Mouse (Mus musculus) embryonic facial prominence, embryonic 12.5 days (tissue): ENCODE measurements around the gene Mtmr11. TPM values are rescaled to one million over a fixed set of nuclear protein-coding genes. Genes with fewer than 3 reads are reported as not detected.
A peak's percentile ranks its signal among the peaks of the same experiment; 100 is the strongest.

Experiments
- ATAC-seq: fragments of 200-750 bp; cut with Nextera tagmentation; 2 replicates; pipeline ENCODE4 v1.8.0; 2017; ENCODE audit not compliant: insufficient number of reproducible peaks, insufficient read depth, low FRiP score, low TSS enrichment
- H3K27ac ChIP-seq: fragments of 300-500 bp; sonication (generic); 2 replicates; pipeline ENCODE4 v1.5.1; 2016; ENCODE audit warnings: mild to moderate bottlenecking
- H3K27me3 ChIP-seq: fragments of 300-500 bp; sonication (generic); 2 replicates; pipeline ENCODE4 v1.6.1; 2016; ENCODE audit warnings: mild to moderate bottlenecking, moderate library complexity
- H3K36me3 ChIP-seq: fragments of 300-500 bp; sonication (generic); 2 replicates; pipeline ENCODE4 v1.6.1; 2016; ENCODE audit warnings: mild to moderate bottlenecking
- H3K4me1 ChIP-seq: fragments of 300-500 bp; sonication (generic); 2 replicates; pipeline ENCODE4 v1.6.1; 2016
- H3K4me2 ChIP-seq: fragments of 300-500 bp; sonication (generic); replicated peaks from 2 replicates; pipeline ENCODE4 v1.6.1; 2016; ENCODE audit warnings: mild to moderate bottlenecking, moderate library complexity
- H3K4me3 ChIP-seq: fragments of 300-500 bp; sonication (generic); 2 replicates; pipeline ENCODE4 v1.5.1; 2016; ENCODE audit warnings: mild to moderate bottlenecking
- H3K9ac ChIP-seq: fragments of 300-500 bp; sonication (generic); 2 replicates; pipeline ENCODE4 v1.6.1; 2016; ENCODE audit warnings: mild to moderate bottlenecking, moderate library complexity
- H3K9me3 ChIP-seq: fragments of 300-500 bp; sonication (generic); 2 replicates; pipeline ENCODE4 v1.6.1; 2016; ENCODE audit warnings: mild to moderate bottlenecking, moderate library complexity
- WGBS: fragments of 180-500 bp; shearing (Covaris S2); methylation state at CpG from one replicate; pipeline ENCODE4 v1.1.7; 2016; 5-methylcytosine and 5-hydroxymethylcytosine counted together
- polyA plus RNA-seq: library from polyadenylated mRNA; unstranded; fragments of >200 nt; fragmentation: Nextera tagmentation; extraction: Ambion mirVana; gene quantifications from 2 replicates; pipeline ENCODE4 v1.2.1, GENCODE M21; 2016

Mtmr11 gene
- polyA plus RNA-seq, 1 experiment from 2014 or later: 39.5 TPM

DNA sequence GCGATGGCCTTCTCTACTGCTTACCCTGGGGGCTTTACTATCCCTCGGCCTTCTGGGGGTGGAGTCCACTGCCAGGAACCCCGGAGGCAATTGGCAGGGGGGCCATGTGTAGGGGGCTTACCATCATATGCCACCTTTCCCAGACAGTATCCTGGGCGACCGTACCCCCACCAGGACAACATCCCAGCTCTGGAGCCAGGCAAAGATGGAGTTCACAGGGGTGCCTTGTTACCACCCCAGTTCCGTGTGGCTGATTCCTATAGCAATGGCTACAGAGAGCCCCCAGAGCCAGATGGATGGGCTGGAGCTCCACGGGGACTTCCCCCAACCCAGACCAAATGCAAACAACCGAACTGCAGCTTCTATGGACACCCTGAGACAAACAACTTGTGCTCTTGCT, 6.3 kb upstream of the Mtmr11 start:
- WGBS: 80% methylated on average over 8 of the region's 8 CpGs
- no peak for ATAC-seq
- H3K27ac ChIP-seq: no peak overlapping the region

DNA sequence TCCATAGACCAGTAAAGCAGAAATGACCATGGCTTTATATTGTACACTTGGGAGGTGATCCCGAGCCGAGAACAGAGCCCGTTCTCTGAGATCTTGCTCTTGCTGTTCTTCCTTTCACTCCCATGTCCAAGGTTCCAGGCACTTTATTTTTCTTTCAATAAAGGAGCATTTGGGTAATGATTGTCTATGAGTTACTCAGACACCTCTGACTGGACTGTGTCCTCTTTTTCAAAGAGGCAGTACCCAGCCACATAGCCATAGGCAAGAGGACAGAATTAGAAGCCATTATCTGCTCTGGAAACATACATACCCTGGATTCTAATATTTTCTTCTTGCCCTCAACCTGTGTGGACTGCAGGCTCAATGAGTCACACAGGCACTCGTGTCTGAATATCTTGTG, 2.0 kb upstream of the Mtmr11 start:
- H3K4me3 ChIP-seq: no peak overlapping the region
- no peak for ATAC-seq
- H3K27ac ChIP-seq: peak overlapping the region; percentile 86; the same call in 1 of the 2 replicates
- no peaks in the 10 kb centered on the region for H3K9me3 ChIP-seq
- H3K36me3 ChIP-seq: peaks cover 14% of the 10 kb centered on the region
- WGBS: 83% methylated on average over 4 of the region's 4 CpGs
- peaks cover 19% of the 10 kb centered on the region for H3K4me1 ChIP-seq
- no peak overlapping the region for H3K9ac ChIP-seq
- no peak overlapping the region for H3K4me2 ChIP-seq
- H3K27me3 ChIP-seq: no peaks in the 10 kb centered on the region

More for the DNA sequence above, 6.3 kb upstream of the Mtmr11 start:
- Histone ChIP-seq H3K9me3 (no peaks in the 10 kb centered on the region), H3K36me3 (peaks cover 56% of the 10 kb centered on the region), H3K4me1 (peaks cover 8% of the 10 kb centered on the region), H3K4me2 (no peak overlapping the region), H3K27me3 (no peaks in the 10 kb centered on the region), H3K4me3 (no peak overlapping the region), H3K9ac (no peak overlapping the region)

DNA sequence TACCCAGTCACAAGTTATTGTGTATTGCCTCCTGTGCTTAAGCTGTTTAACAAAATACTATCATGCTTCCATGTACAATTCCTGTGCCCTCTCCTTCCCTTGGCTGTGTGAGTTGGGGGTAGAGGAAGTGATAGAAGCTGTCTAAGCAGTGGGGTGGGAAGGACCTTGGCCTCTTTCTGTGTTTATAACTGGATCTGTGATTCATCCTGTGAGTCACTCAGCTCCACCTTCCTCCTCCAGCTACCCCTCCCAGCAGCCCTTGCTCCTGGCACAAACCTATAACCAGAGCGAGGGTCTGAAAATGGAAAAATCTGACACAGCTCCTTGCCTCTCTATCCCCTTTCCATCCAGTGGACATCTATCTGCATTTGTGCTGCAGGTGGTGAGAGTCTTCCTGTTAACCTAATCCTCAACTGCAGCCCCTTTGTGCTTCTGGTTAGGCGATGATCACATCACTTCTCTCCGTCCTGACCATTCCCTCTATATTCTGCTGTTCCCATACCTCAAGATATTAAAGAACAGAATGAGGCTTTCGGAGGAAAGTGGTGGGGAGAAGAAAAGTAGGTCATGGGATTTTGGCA, 1.5 kb upstream of the Mtmr11 start:
- 57% methylated on average over 4 of the region's 4 CpGs for WGBS
- ATAC-seq: no peak
- H3K4me1 ChIP-seq: peaks cover 19% of the 10 kb centered on the region
- no peaks in the 10 kb centered on the region for H3K27me3 ChIP-seq
- H3K4me2 ChIP-seq: peak overlapping the region; percentile 88
- no peak overlapping the region for H3K9ac ChIP-seq
- H3K9me3 ChIP-seq: no peaks in the 10 kb centered on the region
- peaks cover 12% of the 10 kb centered on the region for H3K36me3 ChIP-seq
- peak overlapping the region; percentile 86 for H3K27ac ChIP-seq
- peak overlapping the region; percentile 49 for H3K4me3 ChIP-seq

DNA sequence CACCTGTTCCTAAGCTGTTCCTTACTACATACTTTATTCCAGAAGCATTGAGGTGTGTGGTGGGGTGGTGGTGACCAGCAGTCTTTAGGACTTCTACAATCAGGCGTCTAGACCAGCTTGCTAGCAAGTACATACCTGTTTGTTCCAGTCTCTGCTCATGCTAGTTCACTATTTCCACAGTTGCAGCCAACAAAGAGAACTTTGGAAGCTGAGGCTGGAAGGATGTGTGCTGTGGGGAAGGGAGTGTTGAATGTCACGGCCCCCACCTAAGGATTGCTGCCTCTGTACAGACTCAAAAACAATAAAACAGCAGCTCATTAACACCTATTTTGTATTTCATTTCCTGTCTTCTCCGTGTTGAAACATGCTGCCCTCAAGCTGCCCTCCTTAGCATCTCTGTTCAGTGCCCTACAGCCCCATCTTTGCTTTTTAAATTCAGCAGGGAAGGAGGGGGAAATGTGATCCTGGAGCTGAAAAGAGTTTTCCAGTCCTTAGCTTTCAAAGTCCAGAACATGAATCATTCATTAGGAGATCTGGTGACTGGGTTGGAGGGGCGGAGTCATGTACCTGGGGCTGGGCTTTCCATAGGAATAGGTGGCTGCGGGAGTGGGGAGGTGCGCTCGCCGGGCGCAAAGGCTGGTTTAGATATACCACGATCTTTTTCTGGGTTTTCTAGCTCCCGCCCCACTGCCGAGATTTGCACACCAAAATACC, 844 bp upstream of the Mtmr11 start:
- Histone ChIP-seq H3K36me3 (peaks cover 5% of the 10 kb centered on the region; the same call in 1 of the 2 replicates), H3K4me3 (peak overlapping the region; percentile 49), H3K27ac (peak overlapping the region; percentile 86), H3K4me2 (peak overlapping the region; percentile 88), H3K9me3 (no peaks in the 10 kb centered on the region), H3K9ac (peak overlapping the region; percentile 49), H3K4me1 (peaks cover 19% of the 10 kb centered on the region), H3K27me3 (no peaks in the 10 kb centered on the region)
- ATAC-seq: peak; percentile 65; the same call in 1 of the 2 replicates
- 2% methylated on average over 12 of the region's 12 CpGs for WGBS

DNA sequence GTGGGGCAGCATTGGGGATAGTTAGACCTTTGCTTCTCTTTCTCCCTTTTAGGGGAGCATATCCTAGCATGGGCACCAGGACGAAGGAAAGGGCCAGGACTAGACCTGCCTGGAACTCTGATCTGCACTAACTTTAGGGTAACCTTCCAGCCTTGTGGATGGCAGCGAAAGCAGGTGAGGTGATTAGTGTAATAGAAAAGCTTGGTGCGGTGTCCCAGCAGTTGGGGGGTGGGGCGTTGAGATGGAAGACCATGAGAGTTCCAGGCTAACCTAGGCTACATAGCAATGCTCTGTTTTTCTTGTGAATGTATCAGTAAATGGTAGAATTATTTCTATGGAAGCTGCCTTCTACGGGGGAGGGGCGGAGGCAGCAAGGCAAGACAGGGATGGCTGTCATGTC, 1.2 kb downstream of the Mtmr11 start:
- Histone ChIP-seq H3K4me2 (peak overlapping the region; percentile 88), H3K4me1 (peaks cover 19% of the 10 kb centered on the region), H3K9ac (peak overlapping the region; percentile 49; the same call in 1 of the 2 replicates), H3K9me3 (no peaks in the 10 kb centered on the region), H3K36me3 (peaks cover 6% of the 10 kb centered on the region; the same call in 1 of the 2 replicates), H3K27me3 (no peaks in the 10 kb centered on the region), H3K27ac (peak overlapping the region; percentile 14; the same call in 1 of the 2 replicates), H3K4me3 (peak overlapping the region; percentile 49; the same call in 1 of the 2 replicates)
- WGBS: 89% methylated on average over 6 of the region's 6 CpGs
- no peak for ATAC-seq

DNA sequence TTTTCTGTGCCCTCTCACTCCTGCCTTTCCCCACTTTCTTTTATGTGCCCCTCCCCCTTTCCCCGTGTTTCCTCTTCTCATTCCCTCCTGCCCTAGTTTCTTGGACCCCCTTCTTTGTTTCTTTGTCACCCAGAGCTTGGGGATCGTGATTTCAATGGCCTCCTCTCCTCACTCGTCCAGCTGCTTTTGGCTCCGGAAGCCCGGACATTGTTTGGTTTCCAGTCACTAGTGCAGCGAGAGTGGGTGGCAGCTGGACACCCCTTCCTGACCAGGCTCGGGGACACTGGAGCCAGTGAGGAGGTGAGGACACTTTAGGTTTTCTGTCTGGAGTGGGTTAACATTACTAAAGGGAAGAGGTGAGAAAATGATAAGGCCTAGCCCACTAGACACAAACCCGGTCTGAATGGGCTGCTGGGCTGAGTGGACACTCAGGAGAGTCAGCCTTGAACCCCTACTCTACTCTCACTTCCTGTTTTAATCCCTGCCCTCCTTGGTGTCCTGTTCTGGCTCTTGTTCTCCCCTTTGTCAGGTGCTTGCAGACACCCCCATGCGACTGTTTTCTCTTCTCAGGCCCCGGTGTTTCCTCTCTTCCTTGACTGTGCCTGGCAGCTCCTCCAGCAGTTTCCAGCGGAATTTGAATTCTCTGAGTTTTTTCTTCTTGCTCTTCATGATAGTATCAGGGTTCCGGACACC, 6.8 kb downstream of the Mtmr11 start:
- H3K27ac ChIP-seq: 0 out of 2 replicates have a peak overlapping the region, but pooled peaks have one; percentile 17
- H3K36me3 ChIP-seq: peaks cover 16% of the 10 kb centered on the region
- no peak overlapping the region for H3K9ac ChIP-seq
- no peak overlapping the region for H3K4me2 ChIP-seq
- H3K4me3 ChIP-seq: no peak overlapping the region
- H3K9me3 ChIP-seq: no peaks in the 10 kb centered on the region
- peaks cover 15% of the 10 kb centered on the region for H3K4me1 ChIP-seq
- 73% methylated on average over 12 of the region's 12 CpGs for WGBS
- H3K27me3 ChIP-seq: no peaks in the 10 kb centered on the region
- no peak for ATAC-seq

DNA sequence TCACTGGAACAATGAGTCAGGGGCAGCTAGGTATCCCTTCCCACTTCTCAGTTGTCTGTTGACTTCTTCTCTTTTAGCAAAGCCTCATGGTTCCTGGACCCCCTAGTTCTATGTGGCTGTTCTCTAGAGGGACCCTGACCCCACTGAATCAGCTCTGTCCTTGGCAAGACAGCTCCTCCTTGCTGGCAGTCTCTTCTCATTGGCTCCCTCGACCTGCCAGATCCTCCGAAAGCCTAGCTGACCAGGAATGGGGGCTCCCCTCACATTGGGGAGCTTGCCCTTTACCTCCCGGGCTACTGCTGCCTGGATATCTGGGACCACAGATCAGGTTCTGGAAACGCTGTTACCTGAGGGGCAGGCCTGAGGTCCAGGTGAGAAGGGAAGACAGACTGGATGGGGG, 8.5 kb downstream of the Mtmr11 start:
- 84% methylated on average over 4 of the region's 4 CpGs for WGBS
- H3K27ac ChIP-seq: no peak overlapping the region
- peaks cover 29% of the 10 kb centered on the region for H3K36me3 ChIP-seq
- no peaks in the 10 kb centered on the region for H3K9me3 ChIP-seq
- H3K4me2 ChIP-seq: no peak overlapping the region
- peak overlapping the region; percentile 38; the same call in 1 of the 2 replicates for H3K9ac ChIP-seq
- H3K4me3 ChIP-seq: no peak overlapping the region
- no peak for ATAC-seq
- no peaks in the 10 kb centered on the region for H3K27me3 ChIP-seq
- H3K4me1 ChIP-seq: peaks cover 25% of the 10 kb centered on the region

DNA sequence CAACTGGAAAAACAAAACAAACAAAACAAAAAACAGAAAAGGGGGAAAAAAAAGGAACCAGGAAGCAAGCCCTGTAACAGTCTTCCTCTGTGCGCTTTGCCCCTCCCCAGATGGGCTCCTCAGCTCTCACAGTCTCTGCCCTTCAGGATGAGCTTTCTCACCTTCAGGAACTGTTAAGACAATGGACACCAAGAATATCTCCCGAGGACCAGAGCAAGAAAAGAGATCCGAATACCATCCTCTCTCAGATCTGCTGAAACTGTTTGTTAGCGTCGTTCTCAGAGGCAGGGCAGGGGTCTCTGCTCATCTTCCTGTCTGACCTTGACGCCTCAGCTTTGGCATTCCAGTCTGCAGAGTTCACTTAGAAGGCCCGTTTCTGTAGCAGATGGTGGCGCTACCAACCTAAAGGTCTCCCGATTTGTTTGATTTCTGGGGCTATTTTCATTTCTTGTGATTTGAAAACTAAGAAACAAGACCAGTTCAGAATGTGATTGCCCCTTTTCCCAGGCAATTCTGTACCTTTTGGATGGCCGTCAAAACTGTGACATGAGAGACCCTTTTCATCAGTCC, 9.3 kb downstream of the Mtmr11 start:
- WGBS: 68% methylated on average over 10 of the region's 10 CpGs
- Histone ChIP-seq H3K36me3 (peaks cover 35% of the 10 kb centered on the region), H3K9ac (peak overlapping the region; percentile 88; the same call in 1 of the 2 replicates), H3K27me3 (no peaks in the 10 kb centered on the region), H3K4me1 (peaks cover 25% of the 10 kb centered on the region), H3K4me2 (peak overlapping the region; percentile 92), H3K27ac (peak overlapping the region; percentile 98; the same call in 1 of the 2 replicates), H3K4me3 (peak overlapping the region; percentile 96), H3K9me3 (no peaks in the 10 kb centered on the region)
- no peak for ATAC-seq

DNA sequence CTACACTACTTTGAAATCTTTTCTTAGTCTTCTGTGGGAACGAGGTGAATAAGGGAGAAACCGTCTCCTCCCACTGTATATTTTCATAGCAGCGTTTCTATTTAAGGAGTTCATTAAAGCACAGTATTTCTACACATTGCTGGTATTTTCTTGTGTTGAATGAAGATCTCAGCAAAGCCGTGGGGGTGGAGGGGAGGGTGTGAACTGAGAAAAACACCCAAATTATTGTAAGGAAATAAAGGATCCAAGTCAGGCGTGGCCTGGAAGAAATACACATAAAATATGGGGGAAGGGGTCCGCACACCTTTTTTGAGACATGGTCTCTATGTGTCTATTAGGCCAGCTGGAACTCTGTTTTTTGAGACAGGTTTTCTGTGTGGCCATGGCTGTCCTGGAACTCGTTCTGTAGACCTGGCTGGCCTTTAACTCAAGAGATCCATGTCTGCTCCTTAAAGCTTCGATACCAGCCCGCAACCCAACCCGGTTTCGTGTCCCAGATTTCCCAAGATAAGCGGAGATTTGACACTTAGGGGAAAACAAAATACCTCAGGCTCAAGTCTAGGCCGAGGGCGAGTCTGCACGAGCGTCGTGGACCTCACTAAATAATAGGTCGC, 9.9 kb downstream of the Mtmr11 start:
- 22% methylated on average over 18 of the region's 18 CpGs for WGBS
- peaks cover 41% of the 10 kb centered on the region for H3K36me3 ChIP-seq

DNA sequence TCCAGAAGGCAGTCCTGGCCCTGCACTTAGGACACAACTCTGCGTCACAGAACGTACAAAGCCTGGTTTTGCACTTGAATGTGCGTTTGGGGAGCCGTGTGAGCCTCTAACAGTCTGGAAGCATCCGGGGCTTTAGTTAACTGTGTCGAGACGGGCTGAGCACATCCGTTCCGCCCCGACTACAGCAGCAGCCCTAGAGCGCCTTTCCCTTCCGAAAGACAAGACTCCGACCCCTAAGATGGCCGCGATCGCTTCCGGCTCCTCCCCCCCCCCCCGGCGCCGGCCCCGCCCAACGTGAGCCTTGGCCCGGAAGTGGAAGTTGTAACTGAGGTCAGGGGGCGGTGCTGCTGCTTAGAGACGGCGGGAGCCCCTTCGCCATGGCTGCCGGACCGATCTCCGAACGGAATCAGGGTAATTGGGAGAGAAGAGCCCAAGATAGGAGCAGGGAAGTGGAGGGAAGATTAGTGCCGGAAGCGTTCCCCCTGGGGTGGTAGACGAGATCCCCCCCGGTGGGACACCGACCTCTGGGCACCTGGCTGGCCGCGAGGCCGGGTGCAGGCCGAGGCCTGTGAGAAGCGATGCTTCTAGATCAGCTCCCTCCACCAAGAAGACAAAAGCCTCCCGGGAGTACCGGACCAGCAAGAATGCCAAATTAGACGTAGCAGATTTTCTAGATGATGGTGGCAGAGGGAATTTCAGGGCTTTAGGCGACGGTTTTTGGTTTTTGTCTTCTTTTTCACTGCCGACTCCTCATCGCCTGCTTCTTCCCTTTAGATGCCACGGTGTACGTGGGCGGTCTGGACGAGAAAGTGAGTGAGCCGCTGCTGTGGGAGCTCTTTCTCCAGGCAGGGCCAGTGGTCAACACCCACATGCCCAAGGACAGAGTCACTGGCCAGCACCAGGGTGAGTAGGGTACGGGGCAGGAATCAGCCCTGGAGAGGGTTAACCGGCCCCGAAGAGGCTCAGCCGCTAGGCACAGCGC, 10.7 kb downstream of the Mtmr11 start, which contains the start of gene Sf3b4:
Gene Sf3b4, plus strand, starts transcription at position 136 of the 982 bp plus-strand sequence.
- peak within 1 kb of the TSS; percentile 92 for H3K4me2 ChIP-seq
- peaks cover 25% of the 10 kb centered on the region for H3K4me1 ChIP-seq
- peak within 1 kb of the TSS; percentile 98 for H3K27ac ChIP-seq
- H3K36me3 ChIP-seq: peaks cover 45% of the 10 kb centered on the region
- H3K4me3 ChIP-seq: peak within 1 kb of the TSS; percentile 96
- peak; percentile 90 for ATAC-seq
- no peaks in the 10 kb centered on the region for H3K27me3 ChIP-seq
- peak within 1 kb of the TSS; percentile 88 for H3K9ac ChIP-seq
- under 1% methylated on average over 57 of the region's 58 CpGs for WGBS
- H3K9me3 ChIP-seq: no peaks in the 10 kb centered on the region

More for the DNA sequence above, 9.9 kb downstream of the Mtmr11 start:
- peaks cover 25% of the 10 kb centered on the region for H3K4me1 ChIP-seq
- no peaks in the 10 kb centered on the region for H3K9me3 ChIP-seq
- H3K4me2 ChIP-seq: peak overlapping the region; percentile 92
- H3K27ac ChIP-seq: peak overlapping the region; percentile 98
- peak overlapping the region; percentile 96 for H3K4me3 ChIP-seq
- no peaks in the 10 kb centered on the region for H3K27me3 ChIP-seq
- peak overlapping the region; percentile 88 for H3K9ac ChIP-seq
- 0 out of 2 replicates have a peak, but pooled peaks have one; percentile 8 for ATAC-seq
